Mouse (Mus musculus): ENCODE results near the gene Snapin. TPM values are rescaled to one million over a fixed set of nuclear protein-coding genes. Genes with fewer than 3 reads are reported as not detected.
A peak's percentile ranks its signal among the peaks of the same experiment; 100 is the strongest.

Gene Snapin
- total and polyA plus RNA-seq, 2 experiments from 2014 or later: 59.2 to 85.5 TPM

GRCm38 (mm10) chr3:90527291-90527873, 36.5 kb upstream of the Snapin start:
- no peak for ATAC-seq (ENCODE audit: insufficient read depth, low read depth)

GRCm38 (mm10) chr3:90526580-90526979, 35.7 kb upstream of the Snapin start, which contains the start of gene S100a14:
Gene S100a14 (plus strand): TSS chr3:90526856.
- 26% methylated on average over 5 of the region's 5 CpGs for WGBS
- TF ChIP-seq EP300 (IDR thresholded peaks at IDR 0.05; ENCODE audit: low read depth): no peak
- TF ChIP-seq CTCF (IDR thresholded peaks at IDR 0.05; ENCODE audit: low read depth): no peak
- DNase-seq (ENCODE audit: low spot score) (no peak), ATAC-seq (ENCODE audit: insufficient read depth, low read depth) (no peak)
- Histone ChIP-seq H3K4me1 (ENCODE audit: control insufficient read depth, insufficient read depth) (no peaks in the 10 kb centered on the region), H3K4me2 (ENCODE audit: low read depth, low read length) (no peak within 1 kb of the TSS), H3K9ac (replicated peaks; ENCODE audit: low read depth, low read length) (no peak within 1 kb of the TSS), H3K27me3 (ENCODE audit: control insufficient read depth, insufficient read depth, low read length) (no peaks in the 10 kb centered on the region), H3K4me3 (ENCODE audit: low read depth, low read length) (no peak within 1 kb of the TSS), H3K36me3 (replicated peaks; ENCODE audit: control insufficient read depth, insufficient read depth, low read length) (peaks cover 14% of the 10 kb centered on the region), H3K9me3 (replicated peaks; ENCODE audit: control insufficient read depth, low read length) (no peaks in the 10 kb centered on the region), H3K27ac (ENCODE audit: low read depth) (no peak within 1 kb of the TSS)

More at GRCm38 (mm10) chr3:90527291-90527873, 36.5 kb upstream of the Snapin start:
- H3K36me3 ChIP-seq (replicated peaks; ENCODE audit: control insufficient read depth, insufficient read depth, low read length): peaks cover 14% of the 10 kb centered on the region
- H3K4me2 ChIP-seq (ENCODE audit: low read depth, low read length): no peak overlapping the region
- no peak for DNase-seq (ENCODE audit: low spot score)
- H3K4me1 ChIP-seq (ENCODE audit: control insufficient read depth, insufficient read depth): no peaks in the 10 kb centered on the region
- no peaks in the 10 kb centered on the region for H3K27me3 ChIP-seq (ENCODE audit: control insufficient read depth, insufficient read depth, low read length)
- no peak overlapping the region for H3K27ac ChIP-seq (ENCODE audit: low read depth)
- 90% methylated on average over 7 of the region's 7 CpGs for WGBS
- TF ChIP-seq EP300 (IDR thresholded peaks at IDR 0.05; ENCODE audit: low read depth): no peak
- no peak for TF ChIP-seq CTCF (IDR thresholded peaks at IDR 0.05; ENCODE audit: low read depth)
- no peak overlapping the region for H3K9ac ChIP-seq (replicated peaks; ENCODE audit: low read depth, low read length)
- H3K9me3 ChIP-seq (replicated peaks; ENCODE audit: control insufficient read depth, low read length): no peaks in the 10 kb centered on the region
- no peak overlapping the region for H3K4me3 ChIP-seq (ENCODE audit: low read depth, low read length)

- Histone ChIP-seq H3K27ac (ENCODE audit: low read depth) (no peak overlapping the region), H3K4me2 (ENCODE audit: low read depth, low read length) (no peak overlapping the region), H3K9ac (replicated peaks; ENCODE audit: low read depth, low read length) (no peak overlapping the region), H3K36me3 (replicated peaks; ENCODE audit: control insufficient read depth, insufficient read depth, low read length) (peaks cover 14% of the 10 kb centered on the region), H3K4me1 (ENCODE audit: control insufficient read depth, insufficient read depth) (no peaks in the 10 kb centered on the region), H3K27me3 (ENCODE audit: control insufficient read depth, insufficient read depth, low read length) (no peaks in the 10 kb centered on the region), H3K9me3 (replicated peaks; ENCODE audit: control insufficient read depth, low read length) (no peaks in the 10 kb centered on the region), H3K4me3 (ENCODE audit: low read depth, low read length) (no peak overlapping the region)
- DNase-seq (ENCODE audit: low spot score): no peak
- 62% methylated on average over 2 of the region's 2 CpGs for WGBS
- ATAC-seq (ENCODE audit: insufficient read depth, low read depth): no peak
- no peak for TF ChIP-seq CTCF (IDR thresholded peaks at IDR 0.05; ENCODE audit: low read depth)
- TF ChIP-seq EP300 (IDR thresholded peaks at IDR 0.05; ENCODE audit: low read depth): no peak
Measured at GRCm38 (mm10) chr3:90526076-90526475, 35.2 kb upstream of the Snapin start.

GRCm38 (mm10) chr3:90525421-90525820, 34.6 kb upstream of the Snapin start:
- no peaks in the 10 kb centered on the region for H3K4me1 ChIP-seq (ENCODE audit: control insufficient read depth, insufficient read depth)
- H3K4me2 ChIP-seq (ENCODE audit: low read depth, low read length): no peak overlapping the region
- no peak for TF ChIP-seq EP300 (IDR thresholded peaks at IDR 0.05; ENCODE audit: low read depth)
- peak; percentile 78 for TF ChIP-seq CTCF (IDR thresholded peaks at IDR 0.05; ENCODE audit: low read depth)
- no peaks in the 10 kb centered on the region for H3K9me3 ChIP-seq (replicated peaks; ENCODE audit: control insufficient read depth, low read length)
- H3K4me3 ChIP-seq (ENCODE audit: low read depth, low read length): no peak overlapping the region
- peaks cover 14% of the 10 kb centered on the region for H3K36me3 ChIP-seq (replicated peaks; ENCODE audit: control insufficient read depth, insufficient read depth, low read length)
- no peak overlapping the region for H3K27ac ChIP-seq (ENCODE audit: low read depth)
- peak; percentile 77 for ATAC-seq (ENCODE audit: insufficient read depth, low read depth)
- no peaks in the 10 kb centered on the region for H3K27me3 ChIP-seq (ENCODE audit: control insufficient read depth, insufficient read depth, low read length)
- H3K9ac ChIP-seq (replicated peaks; ENCODE audit: low read depth, low read length): no peak overlapping the region
- peak; percentile 85 for DNase-seq (ENCODE audit: low spot score)
- WGBS: 51% methylated on average over 4 of the region's 4 CpGs

- TF ChIP-seq EP300 (IDR thresholded peaks at IDR 0.05; ENCODE audit: low read depth) (no peak), CTCF (IDR thresholded peaks at IDR 0.05; ENCODE audit: low read depth) (no peak)
- H3K4me3 ChIP-seq (ENCODE audit: low read depth, low read length): no peak overlapping the region
- no peaks in the 10 kb centered on the region for H3K9me3 ChIP-seq (replicated peaks; ENCODE audit: control insufficient read depth, low read length)
- no peak for ATAC-seq (ENCODE audit: insufficient read depth, low read depth)
- no peak overlapping the region for H3K27ac ChIP-seq (ENCODE audit: low read depth)
- H3K27me3 ChIP-seq (ENCODE audit: control insufficient read depth, insufficient read depth, low read length): no peaks in the 10 kb centered on the region
- no peak overlapping the region for H3K4me2 ChIP-seq (ENCODE audit: low read depth, low read length)
- H3K4me1 ChIP-seq (ENCODE audit: control insufficient read depth, insufficient read depth): peaks cover 24% of the 10 kb centered on the region
- DNase-seq (ENCODE audit: low spot score): no peak
- no peak overlapping the region for H3K9ac ChIP-seq (replicated peaks; ENCODE audit: low read depth, low read length)
- H3K36me3 ChIP-seq (replicated peaks; ENCODE audit: control insufficient read depth, insufficient read depth, low read length): peaks cover 7% of the 10 kb centered on the region; the same call in 1 of the 2 replicates
- WGBS: 70% methylated on average over 4 of the region's 4 CpGs
Measured at GRCm38 (mm10) chr3:90517711-90518110, 26.9 kb upstream of the Snapin start.

GRCm38 (mm10) chr3:90515789-90516188, 25.0 kb upstream of the Snapin start:
- Histone ChIP-seq H3K4me3 (ENCODE audit: low read depth, low read length) (0 out of 2 replicates have a peak overlapping the region, but pooled peaks have one; percentile 65), H3K36me3 (replicated peaks; ENCODE audit: control insufficient read depth, insufficient read depth, low read length) (peaks cover 7% of the 10 kb centered on the region; the same call in 1 of the 2 replicates), H3K4me1 (ENCODE audit: control insufficient read depth, insufficient read depth) (peaks cover 30% of the 10 kb centered on the region), H3K9ac (replicated peaks; ENCODE audit: low read depth, low read length) (no peak overlapping the region), H3K27ac (ENCODE audit: low read depth) (no peak overlapping the region), H3K9me3 (replicated peaks; ENCODE audit: control insufficient read depth, low read length) (no peaks in the 10 kb centered on the region), H3K27me3 (ENCODE audit: control insufficient read depth, insufficient read depth, low read length) (no peaks in the 10 kb centered on the region), H3K4me2 (ENCODE audit: low read depth, low read length) (peak overlapping the region; percentile 82)
- ATAC-seq (ENCODE audit: insufficient read depth, low read depth) (no peak), DNase-seq (ENCODE audit: low spot score) (no peak)
- WGBS: 85% methylated on average over 4 of the region's 4 CpGs
- TF ChIP-seq EP300 (IDR thresholded peaks at IDR 0.05; ENCODE audit: low read depth): no peak
- TF ChIP-seq CTCF (IDR thresholded peaks at IDR 0.05; ENCODE audit: low read depth): no peak

Measured in heart, postnatal 0 days (tissue).